Mouse (Mus musculus): ENCODE results near the gene Gm49403.

DNA sequence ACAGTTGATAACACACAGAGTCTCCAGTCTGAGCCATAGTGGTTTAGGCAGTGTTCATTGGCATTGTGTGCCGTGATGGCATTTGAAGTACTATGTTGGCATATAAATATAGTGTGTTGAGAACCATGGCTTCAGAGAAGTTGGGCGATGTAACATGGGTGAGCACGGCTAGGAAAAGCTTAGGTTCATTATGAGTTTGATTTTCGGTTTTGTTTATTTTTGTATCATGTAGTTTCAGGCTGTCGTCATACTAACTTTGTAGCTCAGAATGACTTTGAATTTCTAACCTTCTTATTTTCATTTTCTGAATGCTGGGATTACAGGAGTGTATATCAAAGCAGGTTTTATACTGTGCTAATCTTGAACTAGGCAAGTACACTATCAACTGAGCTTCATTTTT is 19.7 kb downstream of the Gm49403 start:
- TF ChIP-seq GATA1 (IDR thresholded peaks at IDR 0.05; ENCODE audit: borderline replicate concordance, low read length) (no peak), FLI1 (IDR thresholded peaks at IDR 0.05; ENCODE audit: low read length) (no peak)
